Mouse (Mus musculus) limb, embryonic 15.5 days (tissue): ENCODE measurements around the gene Gm20388. TPM values are rescaled to one million over a fixed set of nuclear protein-coding genes. Genes with fewer than 3 reads are reported as not detected.
"Not testable (repeated sequence)": the region's sequence is repeated elsewhere in the genome, so short reads cannot be mapped to it uniquely, and the experiment has no call there.

Experiments used
- ATAC-seq: fragments of 200-750 bp; cut with Nextera tagmentation; 2 replicates; pipeline ENCODE4 v1.8.0; 2017; ENCODE audit warnings: low read depth, moderate TSS enrichment; ENCODE audit not compliant: insufficient number of reproducible peaks, low FRiP score, low TSS enrichment
- H3K27ac ChIP-seq: fragments of 300-500 bp; sonication (generic); 2 replicates; pipeline ENCODE4 v1.5.1; 2015; ENCODE audit warnings: moderate library complexity, mild to moderate bottlenecking, inconsistent platforms
- H3K27me3 ChIP-seq: fragments of 300-500 bp; sonication (generic); 2 replicates; pipeline ENCODE4 v1.6.1; 2015; ENCODE audit warnings: inconsistent platforms
- H3K36me3 ChIP-seq: fragments of 300-500 bp; sonication (generic); 2 replicates; pipeline ENCODE4 v1.6.1; 2015; ENCODE audit warnings: inconsistent platforms
- H3K4me1 ChIP-seq: fragments of 300-500 bp; sonication (generic); 2 replicates; pipeline ENCODE4 v1.6.1; 2015; ENCODE audit warnings: inconsistent platforms
- H3K4me2 ChIP-seq: fragments of 300-500 bp; sonication (generic); 2 replicates; pipeline ENCODE4 v1.6.1; 2015; ENCODE audit warnings: mild to moderate bottlenecking, inconsistent platforms
- H3K4me3 ChIP-seq: fragments of 300-500 bp; sonication (generic); 2 replicates; pipeline ENCODE4 v1.5.1; 2015; ENCODE audit warnings: mild to moderate bottlenecking, inconsistent platforms
- H3K9ac ChIP-seq: fragments of 300-500 bp; sonication (generic); 2 replicates; pipeline ENCODE4 v1.6.1; 2015; ENCODE audit warnings: inconsistent platforms
- H3K9me3 ChIP-seq: fragments of 300-500 bp; sonication (generic); 2 replicates; pipeline ENCODE4 v1.6.1; 2016; ENCODE audit warnings: inconsistent platforms
- WGBS: fragments of 180-500 bp; shearing (Covaris S2); methylation state at CpG from one replicate; pipeline ENCODE4 v1.1.7; 2015; 5-methylcytosine and 5-hydroxymethylcytosine counted together
- polyA plus RNA-seq: library from polyadenylated mRNA; unstranded; fragments of >200 nt; fragmentation: Nextera tagmentation; extraction: Ambion mirVana; gene quantifications from 2 replicates; pipeline ENCODE4 v1.2.1, GENCODE M21; 2015

The Gm20388 gene
- polyA plus RNA-seq, 1 experiment from 2014 or later = 4.9 TPM

GRCm38 (mm10) chr8:123445981-123446380 lies 3535.3 kb downstream of the Gm20388 start:
- 90% methylated on average over 10 of the region's 10 CpGs for WGBS
- Histone ChIP-seq H3K4me1 (peaks cover 12% of the 10 kb centered on the region), H3K36me3 (0 out of 2 replicates have a peak, but pooled peaks cover 14% of the 10 kb centered on the region), H3K27me3 (no peaks in the 10 kb centered on the region), H3K4me3 (no peak overlapping the region), H3K27ac (no peak overlapping the region), H3K9ac (no peak overlapping the region), H3K9me3 (no peaks in the 10 kb centered on the region), H3K4me2 (no peak overlapping the region)
- ATAC-seq = no peak

GRCm38 (mm10) chr8:123446799-123447198 lies 3536.2 kb downstream of the Gm20388 start:
- H3K9ac ChIP-seq = no peak overlapping the region
- no peaks in the 10 kb centered on the region for H3K27me3 ChIP-seq
- WGBS = 76% methylated on average over 6 of the region's 6 CpGs
- H3K4me1 ChIP-seq = peaks cover 12% of the 10 kb centered on the region
- peaks cover 22% of the 10 kb centered on the region; the same call in 1 of the 2 replicates for H3K36me3 ChIP-seq
- no peak overlapping the region for H3K4me3 ChIP-seq
- H3K4me2 ChIP-seq = no peak overlapping the region
- peak overlapping the region; percentile 51; the same call in 1 of the 2 replicates for H3K27ac ChIP-seq
- no peaks in the 10 kb centered on the region for H3K9me3 ChIP-seq
- no peak; the same call in 1 of the 2 replicates for ATAC-seq

DNA sequence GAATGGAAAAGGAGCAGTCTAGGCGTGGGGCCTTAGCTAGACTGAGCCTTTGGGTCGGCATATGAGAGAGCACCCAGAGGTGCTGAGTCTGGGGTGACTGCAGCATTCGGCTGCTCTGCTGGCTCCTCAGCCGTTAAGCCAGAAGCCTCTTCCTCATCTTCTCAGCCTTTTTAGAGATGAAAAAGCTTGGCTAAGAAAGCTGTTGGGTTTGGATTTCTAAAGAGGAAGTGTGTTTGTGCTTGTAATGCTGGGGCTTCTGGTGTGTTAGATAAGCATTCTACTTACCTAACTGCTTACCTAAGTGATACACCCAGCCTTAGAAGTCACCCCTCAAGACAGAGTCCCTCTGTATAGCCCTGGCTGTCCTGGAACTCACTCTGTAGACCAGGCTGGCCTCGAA lies 3540.1 kb downstream of the Gm20388 start:
- no peak overlapping the region for H3K27ac ChIP-seq
- no peaks in the 10 kb centered on the region for H3K27me3 ChIP-seq
- no peak overlapping the region for H3K4me2 ChIP-seq
- no peak overlapping the region for H3K9ac ChIP-seq
- peaks cover 59% of the 10 kb centered on the region for H3K36me3 ChIP-seq
- ATAC-seq = no peak
- WGBS = 89% methylated on average over 5 of the region's 5 CpGs
- H3K9me3 ChIP-seq = no peaks in the 10 kb centered on the region
- no peaks in the 10 kb centered on the region for H3K4me1 ChIP-seq
- no peak overlapping the region for H3K4me3 ChIP-seq

- ATAC-seq, H3K4me3 ChIP-seq, H3K27me3 ChIP-seq, H3K27ac ChIP-seq, H3K4me1 ChIP-seq, H3K9me3 ChIP-seq, H3K9ac ChIP-seq, H3K4me2 ChIP-seq: not testable (repeated sequence)
- H3K36me3 ChIP-seq = peaks cover 67% of the 10 kb centered on the region
- 95% methylated on average over 12 of the region's 12 CpGs for WGBS
Measured at GRCm38 (mm10) chr8:123451747-123452146, 3541.1 kb downstream of the Gm20388 start.

GRCm38 (mm10) chr8:123452149-123452548 lies 3541.5 kb downstream of the Gm20388 start:
- Histone ChIP-seq H3K36me3 (peaks cover 71% of the 10 kb centered on the region), H3K4me1 (no peaks in the 10 kb centered on the region), H3K4me3 (no peak overlapping the region), H3K27ac (no peak overlapping the region), H3K27me3 (no peaks in the 10 kb centered on the region), H3K4me2 (no peak overlapping the region), H3K9ac (no peak overlapping the region), H3K9me3 (no peaks in the 10 kb centered on the region)
- no peak for ATAC-seq
- WGBS = 82% methylated on average over 4 of the region's 4 CpGs

- 75% methylated on average over 7 of the region's 7 CpGs for WGBS
- H3K4me1 ChIP-seq = no peaks in the 10 kb centered on the region
- H3K36me3 ChIP-seq = peaks cover 82% of the 10 kb centered on the region
- no peak overlapping the region for H3K4me2 ChIP-seq
- H3K4me3 ChIP-seq = no peak overlapping the region
- no peaks in the 10 kb centered on the region for H3K9me3 ChIP-seq
- ATAC-seq = no peak
- no peak overlapping the region for H3K27ac ChIP-seq
- H3K27me3 ChIP-seq = no peaks in the 10 kb centered on the region
- no peak overlapping the region for H3K9ac ChIP-seq
Measured at GRCm38 (mm10) chr8:123453291-123453690, 3542.7 kb downstream of the Gm20388 start.

DNA sequence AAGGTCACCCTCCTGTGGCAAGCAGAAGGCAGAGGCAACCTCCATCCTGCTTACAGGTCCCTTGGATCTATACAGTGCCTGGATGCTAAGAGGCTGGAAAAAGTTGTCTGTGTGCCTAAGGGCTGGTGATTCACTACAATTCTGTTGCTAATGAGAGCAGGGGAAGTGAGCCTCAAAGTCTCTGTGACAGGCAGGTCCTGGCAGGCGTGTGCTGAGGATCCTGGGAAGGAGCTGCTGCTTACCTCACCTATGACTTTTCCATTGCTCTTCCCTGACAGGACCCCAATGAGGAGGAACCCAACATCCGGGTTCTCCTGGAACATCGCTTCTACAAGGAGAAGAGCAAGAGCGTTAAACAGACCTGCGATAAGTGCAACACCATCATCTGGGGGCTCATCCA lies 3543.3 kb downstream of the Gm20388 start:
- no peak for ATAC-seq
- Histone ChIP-seq H3K36me3 (peaks cover 85% of the 10 kb centered on the region), H3K4me2 (no peak overlapping the region), H3K27me3 (no peaks in the 10 kb centered on the region), H3K9ac (no peak overlapping the region), H3K4me1 (no peaks in the 10 kb centered on the region), H3K27ac (no peak overlapping the region), H3K4me3 (no peak overlapping the region), H3K9me3 (no peaks in the 10 kb centered on the region)
- WGBS = 75% methylated on average over 5 of the region's 5 CpGs

DNA sequence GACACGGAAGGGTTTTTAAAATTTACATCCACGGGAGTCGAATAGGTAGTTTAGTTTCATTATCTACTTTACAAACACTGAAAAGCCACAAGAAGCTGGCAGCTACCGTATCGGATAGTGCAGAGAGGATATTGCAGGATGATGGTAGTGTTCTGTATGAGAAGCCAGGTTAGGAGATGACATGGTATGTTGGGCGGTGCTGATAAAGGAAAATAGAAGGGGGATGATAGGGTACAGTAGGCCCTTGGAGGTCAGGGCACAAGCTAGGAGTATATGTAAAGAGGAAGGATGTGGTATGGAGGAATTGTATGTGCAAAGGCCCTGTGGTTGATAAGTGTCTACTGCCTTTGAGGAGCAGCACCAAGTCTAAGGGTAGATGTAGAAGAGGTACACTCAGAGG lies 3543.9 kb downstream of the Gm20388 start:
- Histone ChIP-seq H3K27me3 (no peaks in the 10 kb centered on the region), H3K27ac (no peak overlapping the region), H3K4me2 (no peak overlapping the region), H3K9me3 (no peaks in the 10 kb centered on the region), H3K9ac (no peak overlapping the region), H3K36me3 (peaks cover 86% of the 10 kb centered on the region), H3K4me1 (no peaks in the 10 kb centered on the region), H3K4me3 (no peak overlapping the region)
- ATAC-seq = no peak
- WGBS = 91% methylated on average over 6 of the region's 6 CpGs

DNA sequence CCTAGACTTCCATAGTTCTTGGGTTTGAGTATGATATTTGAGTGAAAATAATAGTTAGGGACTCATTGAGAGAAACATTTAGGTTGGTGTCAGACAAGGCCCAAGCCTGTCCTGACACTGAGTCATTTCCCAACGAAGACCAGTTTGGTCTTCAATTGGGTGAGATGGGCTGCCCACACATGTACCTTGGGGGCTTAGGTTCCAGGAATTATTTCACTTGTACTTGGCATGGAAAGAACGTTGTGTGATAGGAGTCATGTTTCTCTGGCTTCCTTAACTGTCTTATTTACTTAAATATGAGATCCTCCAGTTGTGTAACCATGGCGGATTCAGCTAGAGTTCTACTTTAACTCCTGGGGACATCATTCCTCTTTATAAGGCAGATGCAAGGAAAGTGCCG lies 3553.0 kb downstream of the Gm20388 start:
- Histone ChIP-seq H3K4me1 (no peaks in the 10 kb centered on the region), H3K9me3 (no peaks in the 10 kb centered on the region), H3K27ac (no peak overlapping the region), H3K4me3 (no peak overlapping the region), H3K36me3 (peaks cover 53% of the 10 kb centered on the region), H3K9ac (no peak overlapping the region), H3K27me3 (no peaks in the 10 kb centered on the region), H3K4me2 (no peak overlapping the region)
- ATAC-seq = no peak
- 87% methylated on average over 4 of the region's 4 CpGs for WGBS

DNA sequence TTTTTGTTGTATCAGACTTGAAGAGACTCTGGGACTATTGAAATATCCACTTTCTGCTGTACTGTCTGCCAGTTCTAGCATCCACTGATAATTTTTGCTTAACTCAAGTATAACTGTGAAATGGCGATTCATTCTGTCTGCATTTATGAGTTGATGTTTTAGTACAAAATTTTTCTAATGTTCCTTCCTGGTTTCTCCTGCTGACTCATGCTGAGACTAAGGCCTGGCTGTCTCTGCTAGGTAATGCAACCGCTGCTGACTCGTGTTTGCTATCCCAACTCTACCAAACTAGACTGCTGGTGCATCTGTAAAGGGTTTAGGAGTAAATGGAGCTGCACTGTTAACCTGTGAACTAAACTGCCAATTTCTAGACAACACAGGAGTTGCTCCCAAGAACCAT lies 3556.8 kb downstream of the Gm20388 start:
- Histone ChIP-seq H3K9me3 (no peaks in the 10 kb centered on the region), H3K36me3 (peaks cover 18% of the 10 kb centered on the region), H3K9ac (no peak overlapping the region), H3K4me2 (no peak overlapping the region), H3K4me3 (no peak overlapping the region), H3K4me1 (no peaks in the 10 kb centered on the region), H3K27me3 (no peaks in the 10 kb centered on the region), H3K27ac (no peak overlapping the region)
- 69% methylated on average over 3 of the region's 3 CpGs for WGBS
- no peak for ATAC-seq

GRCm38 (mm10) chr8:123472991-123473390 lies 3562.3 kb downstream of the Gm20388 start:
- WGBS = 61% methylated on average over 6 of the region's 6 CpGs
- not testable (repeated sequence) for H3K9ac ChIP-seq, H3K36me3 ChIP-seq, H3K9me3 ChIP-seq, H3K4me2 ChIP-seq, H3K27me3 ChIP-seq, H3K27ac ChIP-seq, H3K4me3 ChIP-seq, ATAC-seq, H3K4me1 ChIP-seq

- H3K36me3 ChIP-seq, H3K27ac ChIP-seq, H3K9me3 ChIP-seq, H3K4me2 ChIP-seq, H3K9ac ChIP-seq, H3K4me3 ChIP-seq, H3K27me3 ChIP-seq, ATAC-seq: not testable (repeated sequence)
- WGBS = 65% methylated on average over 5 of the region's 5 CpGs
- H3K4me1 ChIP-seq = peaks cover 15% of the 10 kb centered on the region
Measured at GRCm38 (mm10) chr8:123474549-123474948, 3563.9 kb downstream of the Gm20388 start.
